Mouse (Mus musculus): Measurements from ENCODE around the gene Slc22a22.

GRCm38 (mm10) chr15:57471648-57472047 is 5.8 kb downstream of the Slc22a22 start:
- TF ChIP-seq CTCF (IDR thresholded peaks at IDR 0.05; ENCODE audit: low read depth), result no peak
- TF ChIP-seq EP300 (IDR thresholded peaks at IDR 0.05; ENCODE audit: low read depth), result no peak
